Mouse (Mus musculus) induced T-regulatory cell, adult 2 months (primary cell): ENCODE data around the gene Txndc5.

Experiments used
- DNase-seq: peaks from one replicate; pipeline ENCODE4 v3.0.0-alpha.2; 2012; ENCODE audit warnings: low read depth

Gene Txndc5

DNA sequence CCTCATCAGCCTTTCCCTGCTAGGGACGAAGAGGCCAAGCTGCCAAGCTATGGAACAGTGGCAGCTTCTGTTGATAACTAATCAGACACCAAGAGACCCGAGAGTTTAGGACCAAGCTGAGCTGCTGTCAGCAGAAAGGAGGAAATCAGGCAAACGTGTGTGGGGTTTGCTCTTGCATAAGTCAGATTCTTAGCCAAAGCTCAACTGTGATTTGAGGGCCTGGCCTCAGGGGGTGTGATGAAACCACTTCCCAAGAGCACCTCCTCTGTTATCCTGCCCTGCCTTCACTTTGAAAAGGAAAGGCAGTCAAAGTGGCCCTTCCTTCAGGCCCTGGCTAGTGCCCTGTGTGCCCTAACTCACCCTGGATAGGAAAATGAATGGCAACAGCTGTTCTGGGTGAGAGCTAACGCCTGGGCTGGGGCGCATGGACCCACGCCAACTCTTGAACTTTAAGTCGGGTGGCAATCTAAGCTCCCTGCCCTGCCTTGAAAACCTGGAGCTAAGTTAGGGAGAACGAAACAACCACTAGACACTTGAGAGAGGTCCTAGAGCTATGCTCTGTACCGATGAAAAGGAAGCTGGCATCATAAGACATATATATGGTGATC, at the start of gene Txndc5:
Gene Txndc5, minus strand, starts transcription at position 138 of the 608 bp plus-strand sequence.
- no peak for DNase-seq

DNA sequence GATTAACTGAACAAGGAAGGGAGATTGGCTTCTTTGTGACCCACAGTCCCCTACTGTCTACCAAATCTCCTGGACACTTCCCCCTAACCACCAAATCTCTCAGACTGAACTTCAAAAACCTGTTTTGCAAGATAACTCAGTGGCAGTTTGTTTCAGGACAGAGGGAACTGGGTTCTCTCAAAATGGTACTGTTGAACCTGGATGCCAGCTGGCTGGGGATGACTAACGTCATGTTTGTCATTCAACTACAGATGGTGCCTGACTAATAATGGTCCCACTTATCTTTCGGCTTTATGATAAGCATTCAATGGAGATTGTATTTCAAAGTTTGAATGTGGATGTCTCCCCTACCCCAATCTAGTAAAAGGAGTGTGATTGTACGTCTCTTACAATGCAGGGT, 46.0 kb upstream of the Txndc5 start:
- no peak for DNase-seq

DNA sequence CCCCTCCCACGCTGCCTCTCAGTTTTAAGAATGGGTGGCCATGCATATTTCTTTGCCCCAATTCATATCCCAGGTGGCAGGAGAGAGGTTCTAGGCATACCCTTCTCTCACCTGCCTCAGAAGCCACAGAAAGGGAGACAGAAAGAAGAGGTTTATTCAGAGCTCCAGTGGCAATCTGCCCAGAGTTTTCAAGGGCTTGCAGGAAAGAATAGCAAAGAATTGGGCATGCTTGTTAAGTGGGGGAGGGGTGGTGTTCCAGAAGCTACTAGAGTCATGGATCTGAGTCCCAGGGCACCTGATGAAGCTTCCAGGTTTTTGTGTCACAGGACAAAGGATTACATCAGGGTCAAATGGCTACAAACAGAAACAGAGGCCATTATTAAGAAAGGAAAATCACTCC, 44.7 kb upstream of the Txndc5 start:
- no peak for DNase-seq

DNA sequence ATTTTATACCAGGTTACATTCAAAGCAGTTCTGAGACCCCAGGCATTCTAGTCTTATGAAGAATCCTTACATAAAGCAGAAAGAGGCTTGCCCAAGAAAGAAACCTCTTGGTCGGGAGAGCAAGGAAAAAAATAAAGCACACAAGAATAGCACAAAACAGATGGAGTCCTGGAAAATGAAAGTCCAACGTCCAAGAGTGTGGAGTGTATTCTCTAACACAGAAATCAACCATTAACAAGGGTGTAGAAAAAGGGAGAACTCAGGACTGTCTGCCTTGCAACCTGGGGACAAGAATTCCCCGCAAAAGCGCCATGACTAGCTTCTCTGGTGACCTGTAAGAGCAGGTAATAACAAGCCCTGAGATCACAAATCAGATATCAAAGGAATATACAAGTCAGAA, 36.6 kb upstream of the Txndc5 start:
- no peak for DNase-seq

DNA sequence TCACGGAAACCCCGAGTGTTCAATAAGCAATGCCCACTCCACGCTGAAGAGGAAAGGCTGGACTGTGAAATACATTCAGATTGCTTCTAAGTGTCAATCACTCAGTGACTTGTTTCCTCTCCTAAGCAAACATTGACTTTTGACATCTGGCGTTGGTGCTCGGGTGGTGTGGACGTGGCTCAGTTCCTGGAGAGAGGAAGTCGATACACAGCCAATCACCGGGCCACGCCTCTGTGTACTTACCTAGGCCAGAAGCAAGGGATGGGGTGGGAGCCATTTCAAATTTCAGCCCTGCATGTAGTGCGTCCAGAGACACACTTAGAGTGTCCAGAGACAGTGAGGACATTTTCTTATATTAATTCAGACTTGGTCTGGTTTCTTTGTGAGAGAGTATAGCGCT, 26.0 kb upstream of the Txndc5 start:
- no peak for DNase-seq

DNA sequence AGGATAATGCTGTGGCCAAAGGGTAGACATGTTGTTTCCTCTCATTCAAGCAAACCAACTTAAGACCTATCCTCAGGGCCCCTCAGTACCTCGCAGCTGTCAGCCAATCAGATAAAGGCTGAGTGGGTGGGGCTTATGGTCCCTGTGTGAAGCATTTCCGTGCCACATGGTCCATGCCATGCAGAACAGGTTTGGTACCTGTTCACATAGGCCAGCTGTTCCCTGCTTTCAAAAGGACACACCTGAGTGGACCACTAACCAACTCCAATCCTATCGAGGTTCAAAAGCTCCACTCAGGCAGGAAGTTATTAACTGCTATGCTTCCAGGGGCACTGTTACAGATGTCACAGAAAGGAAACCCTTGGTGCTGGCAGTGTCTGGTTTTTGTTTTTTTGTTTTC, 25.6 kb upstream of the Txndc5 start:
- no peak for DNase-seq

DNA sequence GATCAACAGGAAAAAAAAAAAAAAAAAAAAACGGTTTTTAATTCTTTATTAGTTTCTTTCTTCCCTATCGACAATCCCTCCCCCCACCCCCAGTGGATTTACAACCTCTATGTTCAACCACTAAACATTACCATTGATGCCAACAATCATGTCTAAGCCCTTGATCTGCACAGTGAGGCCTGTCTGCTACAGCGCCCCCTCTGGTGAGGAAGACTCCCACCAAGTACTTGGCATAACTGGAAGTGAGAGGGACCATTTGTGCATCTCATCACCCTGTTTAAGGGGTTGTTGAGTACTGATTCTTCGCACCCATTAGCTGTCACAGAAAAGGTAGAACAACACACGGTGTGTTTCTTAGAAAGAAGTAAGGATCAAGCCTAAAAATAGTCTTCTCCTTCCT, 20.1 kb upstream of the Txndc5 start:
- peak; percentile 39 for DNase-seq

DNA sequence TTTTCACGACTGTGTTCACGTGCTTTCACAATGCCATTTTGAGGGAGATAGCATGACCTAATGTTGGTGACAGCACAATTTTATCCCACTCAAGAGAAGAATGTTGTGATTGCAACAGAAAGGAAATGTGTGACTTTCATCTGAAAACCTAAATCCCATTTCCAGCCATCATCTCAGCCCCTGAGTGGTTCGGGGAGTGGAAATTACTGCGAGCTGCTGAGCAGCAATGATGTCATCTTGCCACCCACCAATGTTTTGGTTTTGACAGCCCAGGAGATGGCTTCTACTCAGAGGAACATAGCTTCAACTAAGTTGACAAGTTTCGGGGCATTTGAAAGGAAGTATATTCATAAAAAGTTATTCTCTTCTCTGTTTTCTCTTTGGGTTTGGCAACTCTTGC, 19.1 kb upstream of the Txndc5 start:
- no peak for DNase-seq

DNA sequence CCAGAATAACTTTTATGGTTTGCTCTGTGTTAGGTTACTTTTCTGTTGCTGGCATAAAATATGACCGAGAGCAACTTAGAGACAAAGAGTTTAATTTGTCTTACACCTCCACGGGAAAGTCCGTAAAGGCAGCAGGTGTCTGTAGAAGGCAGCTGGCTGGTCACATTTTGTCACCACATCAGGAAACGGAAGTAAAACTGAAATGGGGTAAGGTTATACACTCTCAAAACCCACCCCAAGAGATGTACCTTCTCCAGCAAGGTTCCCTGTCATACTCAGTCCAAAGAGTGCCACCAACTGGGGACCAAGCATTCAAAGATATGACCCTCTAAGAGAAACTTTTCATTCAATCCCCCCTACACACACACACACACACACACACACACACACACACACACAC, 18.1 kb upstream of the Txndc5 start:
- DNase-seq, result peak; percentile 44

DNA sequence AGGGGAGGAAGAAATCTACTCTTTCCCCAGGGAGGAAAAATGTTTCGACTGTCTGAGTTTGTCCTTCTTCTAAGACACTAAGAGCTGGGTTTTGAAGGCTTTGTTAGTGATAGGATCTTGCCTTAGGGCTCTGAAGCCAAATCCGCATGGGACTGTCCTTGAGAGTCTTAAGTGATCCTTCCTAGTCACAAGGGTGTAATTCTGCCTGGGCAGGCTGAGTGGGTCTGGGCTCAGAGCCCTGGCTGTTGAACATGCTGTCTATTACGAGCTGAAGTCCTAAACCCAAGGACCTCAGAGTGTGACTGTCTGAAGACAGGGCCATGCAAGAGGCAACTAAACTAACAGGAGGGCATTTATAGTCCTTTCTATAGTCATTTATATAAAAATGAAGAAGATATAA, 16.8 kb upstream of the Txndc5 start:
- DNase-seq, result no peak

DNA sequence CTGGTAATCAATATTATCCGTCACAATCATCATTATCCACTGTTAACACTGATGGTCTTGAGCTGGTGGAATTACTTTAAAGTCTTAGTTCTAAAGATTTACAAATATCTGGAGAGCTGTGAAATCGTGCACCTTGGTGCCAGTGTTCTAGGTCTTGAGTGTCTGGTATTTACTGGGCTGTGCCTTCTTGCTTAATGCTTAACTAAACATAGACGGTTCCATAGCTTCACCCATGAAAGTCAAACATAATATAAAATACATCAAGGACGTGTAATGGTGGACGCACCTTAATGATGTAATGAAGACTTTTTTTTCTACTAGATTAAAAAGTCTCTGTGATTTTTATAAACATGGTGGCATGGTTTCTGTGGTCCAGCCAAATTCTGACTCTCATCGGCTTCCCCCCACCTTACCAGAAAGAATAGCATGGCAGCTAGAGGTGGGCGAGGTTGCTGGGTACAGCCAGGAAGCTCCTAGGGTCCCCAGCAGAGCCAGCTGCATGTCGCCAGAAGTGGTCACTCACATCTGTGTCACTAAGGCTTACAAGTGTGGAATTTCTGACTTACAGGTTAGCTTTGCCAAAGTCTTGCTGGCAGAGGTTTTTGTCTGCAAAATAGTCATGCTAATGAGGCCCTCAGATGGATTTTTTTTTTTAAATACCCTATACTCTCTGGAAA, 16.3 kb upstream of the Txndc5 start:
- no peak for DNase-seq

DNA sequence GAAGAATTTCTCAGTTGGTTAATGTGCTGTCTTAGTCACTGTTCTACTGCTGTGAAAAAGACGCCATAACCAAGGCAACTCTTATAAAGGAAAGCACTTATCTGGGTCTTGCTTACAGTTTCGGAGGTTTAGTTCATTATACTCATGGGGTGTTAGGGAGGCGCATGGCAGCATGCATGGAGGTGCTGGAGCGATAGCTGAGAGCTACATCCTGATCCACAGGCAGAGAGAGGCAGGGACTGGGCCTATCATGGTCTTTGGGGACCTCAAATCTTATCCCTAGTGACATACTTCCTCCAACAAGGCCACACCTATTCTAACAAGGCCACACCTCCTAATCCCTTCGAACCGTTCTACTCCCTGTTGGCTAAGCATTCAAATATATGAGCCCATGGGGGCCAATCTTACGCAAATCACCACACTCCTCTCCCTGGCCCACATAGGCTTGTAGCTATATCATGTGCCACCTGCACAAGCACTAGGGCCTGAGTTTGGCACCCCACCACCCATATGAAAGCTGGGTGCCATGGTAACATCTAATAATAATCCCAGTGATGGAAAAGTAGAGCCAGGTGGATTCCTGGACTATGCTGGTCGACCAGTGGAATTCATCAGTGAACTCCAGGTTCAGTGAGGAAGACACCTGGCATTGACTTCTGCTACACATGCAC, 15.0 kb upstream of the Txndc5 start:
- DNase-seq, result no peak

DNA sequence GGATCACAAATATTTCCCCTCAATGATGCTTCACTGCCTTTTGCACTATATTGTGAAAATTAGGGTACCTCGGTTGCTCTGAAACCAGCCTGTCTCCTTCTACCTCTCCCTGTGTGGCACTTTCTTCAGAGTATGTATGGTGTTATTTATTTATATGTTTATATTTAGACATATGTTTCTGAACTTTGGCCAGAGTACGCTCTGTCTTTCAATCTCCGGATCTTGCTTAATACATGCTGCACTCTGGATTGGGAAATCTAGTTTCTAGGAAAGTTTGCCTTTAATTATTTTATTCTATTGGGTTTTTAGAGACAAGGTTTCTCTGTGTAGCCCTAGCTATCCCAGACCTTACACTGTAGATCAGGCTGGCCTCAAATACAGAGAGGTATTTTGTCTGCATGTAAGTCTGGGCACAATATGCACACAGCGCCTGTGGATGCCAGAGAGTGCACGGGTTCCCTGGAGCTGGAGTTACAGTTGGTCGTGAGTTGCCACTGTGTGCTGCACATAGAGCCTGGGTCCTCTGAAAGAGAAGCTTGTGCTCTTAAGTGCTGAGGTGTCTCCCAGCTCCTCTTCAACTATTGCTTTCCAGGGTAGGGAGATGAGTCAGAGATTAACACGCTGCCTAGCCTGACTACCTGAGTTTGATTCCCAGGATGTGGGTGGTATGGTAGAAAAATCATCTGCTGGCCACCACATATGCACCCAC, 10.7 kb upstream of the Txndc5 start:
- DNase-seq, result no peak

DNA sequence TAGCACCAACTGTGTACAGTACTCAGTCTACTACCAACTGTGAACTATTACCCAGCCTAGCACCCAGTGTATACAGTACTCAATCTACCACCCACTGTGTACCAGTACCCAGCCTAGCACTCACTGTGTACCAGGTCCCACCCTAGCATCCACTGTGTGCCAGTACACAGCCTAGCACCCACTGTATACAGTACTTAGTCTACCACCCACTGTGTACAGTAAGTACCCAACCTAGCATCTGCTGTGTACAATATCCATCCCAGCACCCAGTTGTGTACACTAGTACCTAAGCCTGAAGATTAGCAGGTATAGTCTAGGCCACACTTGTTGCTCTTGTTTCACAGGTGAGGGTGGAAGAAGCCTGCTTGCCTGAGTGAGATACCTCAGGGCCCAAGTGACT, 8.9 kb upstream of the Txndc5 start:
- no peak for DNase-seq

DNA sequence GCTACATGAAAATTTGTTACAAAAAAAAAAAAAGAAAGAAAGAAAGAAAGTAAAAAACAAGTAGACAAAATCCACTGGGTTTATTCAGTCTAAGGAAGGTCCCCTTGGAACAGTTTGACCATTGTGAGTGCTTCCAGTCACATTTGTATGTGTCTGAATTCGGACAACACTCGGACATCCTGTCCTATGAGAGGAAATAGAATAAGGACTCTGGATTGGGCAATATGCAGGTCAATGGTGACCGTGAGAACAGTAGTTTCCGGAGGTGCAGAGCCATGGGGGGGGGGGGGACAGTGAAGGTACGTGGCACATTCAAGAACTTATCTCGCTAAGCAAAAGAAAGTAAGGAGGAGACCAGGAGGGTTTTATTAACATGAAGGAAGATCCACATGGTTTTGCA, 6.1 kb upstream of the Txndc5 start:
- no peak for DNase-seq

DNA sequence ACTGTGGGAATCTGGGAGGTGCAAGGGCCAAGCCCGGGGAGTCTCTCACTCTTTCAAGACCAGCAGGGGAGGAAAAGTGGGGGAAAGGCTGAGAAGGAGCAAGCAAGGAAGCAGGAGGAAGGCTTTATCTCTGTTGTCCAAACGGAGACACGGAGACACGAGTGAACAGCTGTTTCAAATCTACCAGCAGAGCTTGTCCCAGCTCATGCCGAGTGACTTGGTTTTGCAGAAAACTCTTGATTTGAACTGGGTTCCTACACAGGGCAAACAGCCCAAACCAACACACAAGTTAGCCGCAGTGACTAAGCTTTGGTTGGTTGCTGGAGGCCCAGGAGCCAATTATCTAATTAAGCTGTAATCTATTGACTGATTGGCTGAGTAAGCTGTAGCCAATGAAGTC, 5.4 kb upstream of the Txndc5 start:
- no peak for DNase-seq

DNA sequence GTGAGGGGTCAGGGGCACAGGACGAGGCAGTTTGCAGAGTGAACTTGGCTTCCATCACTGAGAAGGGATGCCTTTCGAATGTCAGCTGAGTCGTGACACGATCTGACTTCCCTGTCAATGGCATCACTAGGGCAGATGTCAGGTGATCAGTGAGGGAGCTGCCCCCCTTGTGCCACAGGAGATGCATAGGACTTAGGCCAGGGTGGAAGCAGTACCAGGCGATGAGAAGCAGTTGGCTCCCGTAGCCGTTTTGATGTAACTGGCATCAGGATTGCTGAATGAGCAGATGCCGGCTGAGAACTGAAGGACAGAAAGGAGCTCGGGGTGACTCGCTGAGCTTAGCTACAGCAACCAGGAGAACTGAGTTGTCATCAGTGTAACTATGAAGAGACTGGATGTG, 4.8 kb upstream of the Txndc5 start:
- no peak for DNase-seq

DNA sequence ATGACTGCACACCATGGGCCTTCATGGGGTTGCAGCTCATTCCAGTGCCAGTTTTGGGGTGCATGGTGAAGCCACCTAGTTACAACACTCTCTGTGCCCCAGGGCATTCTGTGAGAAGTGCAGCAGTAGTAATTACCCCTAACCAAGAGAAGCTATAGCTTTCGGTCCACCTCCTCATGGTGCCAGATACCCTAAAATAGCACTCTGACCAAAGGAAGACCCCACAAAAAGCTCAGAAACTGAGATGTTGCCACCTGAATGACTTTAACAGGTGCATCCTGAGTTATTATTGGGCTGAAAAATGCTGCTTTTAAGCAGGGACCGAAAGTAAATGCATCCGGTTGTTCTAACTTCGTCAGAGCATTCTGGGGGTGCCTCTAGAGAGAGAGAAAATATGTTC, 2.9 kb upstream of the Txndc5 start:
- DNase-seq, result no peak

DNA sequence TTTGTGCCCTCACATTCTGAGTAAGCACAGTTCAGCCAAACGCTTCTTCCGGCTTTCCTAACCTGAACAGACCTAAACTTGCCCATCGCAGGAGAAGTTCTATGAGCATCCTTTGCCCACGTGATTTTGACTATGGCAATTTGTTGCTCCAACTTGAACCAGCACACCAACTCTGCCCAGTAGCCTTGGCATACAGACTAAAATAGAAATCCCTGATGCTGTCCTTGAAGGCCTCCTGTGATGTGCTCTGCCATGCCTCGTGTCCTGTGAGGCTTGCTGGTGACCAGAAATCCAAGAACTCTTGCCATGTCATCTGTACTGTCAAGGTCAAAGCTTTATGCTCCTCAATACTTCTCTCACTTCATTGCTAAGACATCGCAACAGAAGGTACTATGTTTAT, 952 bp upstream of the Txndc5 start:
- DNase-seq, result no peak

DNA sequence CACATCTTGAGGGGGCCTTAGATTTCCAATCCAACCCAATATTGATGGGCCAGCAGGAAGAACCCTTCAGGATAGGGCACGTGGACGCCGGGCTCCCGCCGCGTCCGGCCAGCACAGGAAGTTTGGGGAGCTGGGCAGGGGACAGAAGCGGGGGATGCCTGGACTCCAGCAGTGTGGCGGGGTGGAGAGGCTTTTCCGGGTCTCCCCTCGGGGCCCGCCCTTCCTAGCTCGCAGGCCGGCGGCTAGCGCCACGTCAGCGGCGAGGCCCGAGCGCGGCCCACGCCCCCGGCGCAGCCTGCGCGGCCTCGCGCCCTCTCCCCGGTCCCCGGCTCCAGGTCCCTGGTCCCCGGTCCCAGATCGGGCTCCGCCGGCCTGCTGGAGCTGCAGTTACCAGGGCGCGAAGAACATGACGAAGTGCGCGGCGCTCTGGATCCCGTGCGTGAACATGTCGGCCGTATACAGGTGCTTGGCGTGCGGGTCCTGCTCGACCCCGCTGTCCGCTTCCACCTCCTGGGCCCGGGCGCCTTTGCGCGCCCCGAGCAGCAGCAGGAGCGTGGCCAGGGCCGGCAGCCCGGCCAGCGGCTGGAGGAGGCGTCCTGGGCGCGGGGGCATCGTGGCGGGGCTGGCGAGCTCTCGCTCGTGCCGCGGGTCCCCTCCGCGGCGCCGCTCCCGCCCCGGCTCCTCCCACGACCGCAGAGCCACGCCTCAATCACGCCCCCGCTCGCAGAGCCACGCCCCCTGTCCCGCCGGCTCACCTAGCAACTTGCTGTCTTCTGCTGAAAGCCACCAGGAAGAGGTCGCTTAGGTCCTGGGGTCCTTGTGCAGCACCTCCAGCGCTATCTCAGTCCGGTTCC, 600 bp downstream of the Txndc5 start:
- peak; percentile 91 for DNase-seq

DNA sequence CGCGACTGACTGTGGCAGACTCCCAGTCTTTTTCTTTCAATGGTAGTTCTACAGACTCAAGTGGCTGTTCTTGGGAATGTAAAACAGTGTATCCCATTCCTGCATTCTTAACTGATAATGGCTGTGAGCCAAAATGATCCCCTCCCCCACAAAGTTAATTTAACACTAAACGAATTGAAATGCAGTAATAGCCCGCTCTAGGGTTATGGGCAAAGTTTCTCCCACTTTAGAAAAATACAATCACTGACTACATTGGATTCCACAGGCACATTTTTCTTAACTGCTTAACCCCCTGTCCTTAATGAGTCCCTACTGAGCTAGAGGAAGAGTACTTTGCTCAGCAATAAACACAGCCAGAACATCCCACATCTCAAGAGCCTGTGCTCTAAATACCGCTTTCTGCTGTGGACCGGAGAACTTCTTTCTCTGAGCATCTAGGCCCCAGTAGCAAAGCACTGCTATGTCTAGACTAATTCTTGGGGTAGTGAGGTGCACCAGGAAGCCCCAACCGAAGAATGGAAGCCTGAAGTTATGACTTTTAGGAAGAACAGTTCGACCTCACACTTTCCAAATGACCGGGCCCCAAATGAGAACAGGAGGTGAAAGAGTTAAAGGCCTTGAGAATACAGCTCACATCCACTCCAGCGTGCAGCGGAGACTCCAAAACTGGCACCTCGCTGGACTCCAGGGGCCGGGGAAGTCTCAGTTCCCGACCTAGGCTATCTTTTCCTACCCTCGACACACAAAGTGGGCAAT, 1.4 kb downstream of the Txndc5 start:
- DNase-seq, result no peak
